Mouse (Mus musculus) lung, adult 2 months (tissue): ENCODE measurements at regions not wholly inside any gene's neighbourhood (a gene's known extent, or its start where the extent isn't known, plus 50 kb on each side); places are given as distances from the start of the nearest gene placed in this dataset.
"Not testable (repeated sequence)": the region's sequence is repeated elsewhere in the genome, so short reads cannot be mapped to it uniquely, and the experiment has no call there.

Source experiments
- DNase-seq: peaks from one replicate; pipeline ENCODE4 v3.0.0; 2022
- H3K4me1 ChIP-seq: fragments of 200-500 bp; 2 replicates; pipeline ENCODE4 v1.6.1; 2011; ENCODE audit warnings: low read length; ENCODE audit not compliant: control insufficient read depth, insufficient read depth
- H3K4me3 ChIP-seq: fragments of 200-500 bp; replicated peaks from 2 replicates; pipeline ENCODE3; 2011; ENCODE audit warnings: low read depth, mild to moderate bottlenecking, control low read depth, low read length; ENCODE audit errors: extremely low read depth
- CTCF ChIP-seq: fragments of 200-500 bp; IDR thresholded peaks from 2 replicates; pipeline ENCODE4 v1.5.1; 2011; ENCODE audit warnings: mild to moderate bottlenecking, low read length, control low read depth; ENCODE audit not compliant: insufficient read depth
- POLR2A ChIP-seq: fragments of 200-500 bp; IDR thresholded peaks from 2 replicates; pipeline ENCODE4 v1.6.1; 2011; ENCODE audit warnings: low read depth, mild to moderate bottlenecking, control low read depth, low read length, borderline replicate concordance; ENCODE audit errors: extremely low read depth
- WGBS: fragments of 180-500 bp; shearing (Covaris S2); methylation state at CpG from one replicate; pipeline ENCODE4 v1.1.7; 2018; 5-methylcytosine and 5-hydroxymethylcytosine counted together

DNA sequence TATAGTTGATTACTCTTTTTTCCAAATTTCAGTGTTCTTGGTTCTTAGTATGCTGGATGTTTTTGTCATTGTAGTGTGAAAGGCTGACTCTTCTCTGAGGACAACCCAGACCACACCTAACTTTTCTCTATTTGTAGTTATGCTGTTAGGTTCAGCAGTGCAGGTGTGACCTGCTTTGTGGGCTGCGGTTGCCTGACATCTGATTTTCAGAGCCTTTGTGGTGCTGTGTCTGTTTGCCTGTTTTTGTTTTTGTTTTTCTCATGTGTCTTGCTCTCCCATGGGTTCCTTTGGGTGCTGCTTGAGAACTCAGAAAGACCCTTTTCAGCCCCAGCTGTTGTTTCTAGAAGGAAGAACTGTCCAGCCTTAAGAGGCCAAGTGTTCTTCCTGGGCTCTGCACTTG is 52.0 kb upstream of the Trpm1 start:
- Histone ChIP-seq H3K4me3 (no peak overlapping the region), H3K4me1 (no peaks in the 10 kb centered on the region)
- TF ChIP-seq CTCF (no peak), POLR2A (no peak)
- WGBS: 93% methylated on average over 1 of the region's 1 CpGs
- no peak for DNase-seq

GRCm38 (mm10) chr7:64099606-64100005 is 54.0 kb upstream of the Trpm1 start:
- WGBS: 89% methylated on average over 3 of the region's 3 CpGs
- DNase-seq: no peak
- H3K4me3 ChIP-seq: no peak overlapping the region
- TF ChIP-seq POLR2A (no peak), CTCF (no peak)
- H3K4me1 ChIP-seq: no peaks in the 10 kb centered on the region

GRCm38 (mm10) chr7:64090067-64090466 is 63.6 kb upstream of the Trpm1 start:
- no peak for TF ChIP-seq CTCF
- TF ChIP-seq POLR2A: no peak
- Histone ChIP-seq H3K4me1 (no peaks in the 10 kb centered on the region), H3K4me3 (no peak overlapping the region)
- WGBS: 68% methylated on average over 1 of the region's 1 CpGs
- no peak for DNase-seq

DNA sequence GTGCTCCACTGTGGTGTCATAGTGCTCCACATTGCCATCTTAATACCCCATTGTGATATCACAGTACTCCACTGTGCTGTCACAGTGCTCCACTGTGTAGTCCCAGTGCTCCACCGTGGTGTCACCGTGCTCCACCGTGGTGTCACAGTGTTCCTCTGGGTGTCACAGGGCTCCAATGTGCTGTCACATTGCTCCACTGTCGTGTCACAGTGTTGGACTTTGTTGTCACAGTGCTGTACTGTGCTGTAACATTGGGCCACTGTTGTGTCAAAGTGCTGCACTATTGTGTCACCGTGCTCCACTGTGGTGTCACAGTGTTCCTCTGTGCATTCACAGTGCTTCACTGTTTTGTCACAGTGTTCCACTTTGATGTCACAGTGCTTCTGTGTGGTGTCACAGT is 64.6 kb upstream of the Trpm1 start:
- TF ChIP-seq POLR2A (no peak), CTCF (no peak)
- Histone ChIP-seq H3K4me1 (no peaks in the 10 kb centered on the region), H3K4me3 (no peak overlapping the region)
- DNase-seq: no peak
- WGBS: 84% methylated on average over 5 of the region's 5 CpGs

DNA sequence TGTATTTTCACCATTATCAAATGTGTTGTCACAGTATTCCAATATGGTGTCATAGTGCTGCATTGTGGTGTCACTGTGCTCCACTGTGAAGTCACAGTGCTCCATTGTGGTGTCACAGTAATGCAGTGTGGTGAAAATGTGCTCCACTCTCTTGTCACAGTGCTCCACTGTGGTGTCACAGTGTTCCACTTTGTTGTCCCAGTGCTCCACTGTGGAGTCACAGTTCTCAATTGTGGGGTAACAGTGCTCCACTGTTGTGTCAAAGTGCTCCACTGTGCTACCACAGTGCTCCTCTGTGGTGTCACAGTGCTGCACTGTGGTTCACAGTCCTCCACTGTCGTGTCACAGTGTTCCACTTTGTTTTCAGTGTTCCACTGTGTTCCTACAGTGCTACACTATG is 69.7 kb upstream of the Trpm1 start:
- 57% methylated on average over 1 of the region's 1 CpGs for WGBS

DNA sequence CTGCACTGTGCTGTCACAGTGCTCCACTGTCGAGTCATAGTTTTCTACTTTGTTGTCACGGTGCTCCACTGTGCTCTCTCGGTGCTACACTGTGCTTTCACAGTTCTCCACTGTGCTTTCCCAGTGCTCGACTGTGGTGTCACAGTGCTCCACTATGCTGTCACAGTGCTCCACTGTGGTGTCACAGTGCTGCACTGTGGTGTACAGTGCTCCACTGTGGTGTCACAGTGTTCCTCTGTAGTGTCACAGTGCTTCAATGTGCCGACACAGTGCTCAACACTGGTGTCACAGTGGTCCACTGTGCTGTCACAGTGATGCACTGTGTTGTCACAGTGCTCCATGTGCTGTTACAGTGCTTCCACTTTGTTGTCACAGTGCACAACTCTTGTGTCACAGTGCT is 71.0 kb upstream of the Trpm1 start:
- WGBS: 79% methylated on average over 5 of the region's 5 CpGs
- Histone ChIP-seq H3K4me3 (no peak overlapping the region), H3K4me1 (no peaks in the 10 kb centered on the region)
- DNase-seq: no peak
- no peak for TF ChIP-seq CTCF
- TF ChIP-seq POLR2A: no peak

More for the DNA sequence above, 69.7 kb upstream of the Trpm1 start:
- not testable (repeated sequence) for DNase-seq, H3K4me1 ChIP-seq, H3K4me3 ChIP-seq

GRCm38 (mm10) chr7:64082201-64082600 is 71.4 kb upstream of the Trpm1 start:
- no peaks in the 10 kb centered on the region for H3K4me1 ChIP-seq
- 79% methylated on average over 3 of the region's 3 CpGs for WGBS
- H3K4me3 ChIP-seq: no peak overlapping the region
- TF ChIP-seq CTCF (no peak), POLR2A (no peak)
- DNase-seq: no peak

GRCm38 (mm10) chr7:64081618-64082017 is 72.0 kb upstream of the Trpm1 start:
- Histone ChIP-seq H3K4me3 (no peak overlapping the region), H3K4me1 (no peaks in the 10 kb centered on the region)
- TF ChIP-seq CTCF (no peak), POLR2A (no peak)
- DNase-seq: no peak
- WGBS: 75% methylated on average over 2 of the region's 2 CpGs

GRCm38 (mm10) chr7:64081019-64081418 is 72.6 kb upstream of the Trpm1 start:
- TF ChIP-seq POLR2A (no peak), CTCF (no peak)
- no peak for DNase-seq
- H3K4me3 ChIP-seq: no peak overlapping the region
- no peaks in the 10 kb centered on the region for H3K4me1 ChIP-seq
- WGBS: 74% methylated on average over 2 of the region's 2 CpGs

GRCm38 (mm10) chr7:64079301-64079700 is 74.3 kb upstream of the Trpm1 start:
- Histone ChIP-seq H3K4me3 (no peak overlapping the region), H3K4me1 (no peaks in the 10 kb centered on the region)
- DNase-seq: no peak
- WGBS: 92% methylated on average over 3 of the region's 3 CpGs
- TF ChIP-seq CTCF (no peak), POLR2A (no peak)

DNA sequence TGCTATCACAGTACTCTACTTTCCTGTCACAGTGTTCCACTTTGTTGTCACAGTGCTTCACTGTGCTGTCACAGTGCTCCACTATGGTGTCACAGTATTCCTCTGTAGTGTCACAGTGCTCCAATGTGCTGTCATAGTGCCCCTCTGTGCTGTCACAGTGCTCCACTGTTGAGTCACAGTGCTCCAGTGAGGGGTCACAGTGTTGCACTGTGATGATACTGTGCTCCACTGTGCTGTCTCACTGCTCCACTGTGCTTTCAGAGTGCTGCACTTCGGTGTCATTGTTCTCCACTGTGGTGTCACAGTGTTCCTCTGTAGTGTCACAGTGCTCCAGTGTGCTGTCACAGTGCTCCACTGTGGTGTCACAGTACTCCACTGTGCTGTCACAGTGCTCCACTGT is 75.0 kb upstream of the Trpm1 start:
- DNase-seq: no peak
- Histone ChIP-seq H3K4me1 (no peaks in the 10 kb centered on the region), H3K4me3 (no peak overlapping the region)
- no peak for TF ChIP-seq POLR2A
- no peak for TF ChIP-seq CTCF
- WGBS: 75% methylated on average over 1 of the region's 1 CpGs
